Mouse (Mus musculus) thymus, postnatal 10 days (tissue): ENCODE measurements around the gene Edar.
A peak's percentile ranks its signal among the peaks of the same experiment; 100 is the strongest.
"Not testable (repeated sequence)": the region's sequence is repeated elsewhere in the genome, so short reads cannot be mapped to it uniquely, and the experiment has no call there.

Source experiments
- DNase-seq, 2 experiments: peaks; one replicate each; pipeline ENCODE4 v3.0.0; 2021; ENCODE audit warnings: low spot score in 2 of 2

The Edar gene

GRCm38 (mm10) chr10:58675533-58675932 is at the start of gene Edar:
Gene Edar, minus strand, starts transcription at chr10:58675654.
- peak; percentile 49 to 82 for DNase-seq

GRCm38 (mm10) chr10:58718110-58718509 is 42.7 kb upstream of the Edar start, which contains the start of gene Gm17542:
Gene Gm17542, minus strand, starts transcription at chr10:58718210.
- DNase-seq = not testable (repeated sequence)

DNA sequence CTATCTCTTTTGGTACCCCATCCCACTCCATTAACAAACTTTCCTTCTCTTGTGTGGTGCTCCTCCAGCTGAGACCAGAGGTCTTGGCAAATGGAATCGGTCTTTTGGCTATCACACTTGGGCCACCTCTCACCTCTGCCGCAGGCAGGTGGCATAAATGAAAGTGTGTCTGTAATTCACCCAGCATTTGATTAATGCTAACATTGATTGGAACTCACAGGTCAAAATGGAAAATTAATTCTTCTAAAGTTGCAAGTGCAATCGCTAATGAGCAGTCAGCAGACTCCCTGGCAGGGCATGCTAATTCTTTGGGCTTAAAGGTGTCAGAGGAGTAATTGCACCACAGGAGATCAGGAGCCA is 39.3 kb upstream of the Edar start:
- DNase-seq = no peak

DNA sequence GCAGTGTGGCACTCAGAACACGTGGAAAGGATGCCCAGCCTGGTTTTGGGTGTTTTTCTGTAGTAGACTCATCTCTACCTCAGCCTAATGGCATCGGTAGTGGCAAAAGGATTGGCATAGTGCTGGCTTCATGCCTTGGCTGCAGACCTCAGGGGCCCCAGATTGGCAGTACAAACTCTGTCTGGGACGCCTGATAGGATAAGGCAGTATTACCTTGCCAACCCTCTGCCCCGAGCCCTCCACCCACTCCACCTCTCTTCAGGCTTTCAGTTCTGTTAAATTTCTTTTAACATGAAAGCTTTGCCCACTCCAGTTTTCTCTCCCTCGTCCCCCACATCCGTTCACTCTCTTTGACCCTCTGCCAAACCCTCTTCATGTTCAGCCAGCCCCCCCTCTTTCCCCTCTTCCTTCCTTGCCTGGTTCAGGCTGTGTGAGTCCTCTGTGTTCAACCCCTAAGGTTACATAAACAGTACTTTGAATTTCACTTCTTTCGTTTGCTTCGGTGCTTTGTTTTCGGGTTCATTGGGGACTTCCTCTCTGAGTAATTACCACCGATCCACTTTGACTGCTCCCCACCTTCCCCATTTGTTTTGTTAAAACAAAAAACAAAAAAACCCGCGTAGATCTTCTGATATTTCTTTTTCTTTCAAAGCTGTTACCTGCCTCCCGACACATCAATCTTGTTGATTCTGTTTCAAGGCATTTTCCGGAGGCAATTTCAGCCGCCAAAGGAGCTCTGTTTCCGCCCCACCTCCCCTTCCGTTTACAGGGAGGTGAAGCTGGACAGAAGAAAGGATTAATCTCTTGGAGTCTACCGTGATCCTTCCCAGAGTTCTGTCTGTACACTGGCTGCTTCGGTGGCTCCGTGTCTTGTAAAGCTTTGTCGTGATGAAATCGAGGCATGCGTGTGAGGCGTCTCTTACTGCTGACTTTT is 38.7 kb upstream of the Edar start:
- DNase-seq = peak; percentile 6 to 12

DNA sequence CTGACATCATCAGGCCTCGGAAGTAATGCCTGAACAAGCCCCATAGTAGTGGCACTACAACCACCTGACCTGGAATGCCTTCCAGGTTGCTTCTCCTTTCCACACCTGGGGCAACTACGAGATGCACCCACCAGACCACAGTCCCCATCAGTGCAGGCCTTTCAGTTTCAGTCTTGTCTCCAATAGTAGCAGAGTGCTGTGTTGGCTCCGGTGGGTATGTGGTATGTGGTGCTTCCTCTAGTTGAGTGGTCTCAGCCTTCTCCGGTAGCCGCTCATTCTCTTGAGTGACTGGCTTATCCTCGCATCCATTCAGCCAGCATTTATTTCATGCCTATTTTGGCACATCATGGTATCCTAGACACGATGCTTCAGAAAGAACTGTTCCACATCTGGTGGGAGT is 37.8 kb upstream of the Edar start:
- no peak for DNase-seq

DNA sequence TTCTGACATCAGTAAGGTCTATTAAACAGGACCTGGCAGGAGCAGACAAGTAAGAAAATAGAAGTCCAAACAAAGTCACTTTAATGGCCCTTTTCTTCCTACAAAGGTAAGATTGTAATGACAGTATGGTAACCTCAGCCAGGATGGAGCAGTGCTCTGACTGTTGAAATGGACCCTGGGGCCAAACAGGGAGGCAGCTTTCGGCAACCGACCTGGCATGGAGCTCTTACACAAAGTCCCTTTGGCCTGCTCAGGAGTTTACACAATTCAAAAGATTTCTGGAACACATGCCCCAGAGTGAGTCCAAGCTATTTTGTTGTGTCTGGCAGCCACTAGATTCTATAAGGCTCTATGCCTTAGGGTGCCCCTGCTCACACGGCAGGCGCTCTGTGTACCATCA is 33.6 kb upstream of the Edar start:
- no peak for DNase-seq

DNA sequence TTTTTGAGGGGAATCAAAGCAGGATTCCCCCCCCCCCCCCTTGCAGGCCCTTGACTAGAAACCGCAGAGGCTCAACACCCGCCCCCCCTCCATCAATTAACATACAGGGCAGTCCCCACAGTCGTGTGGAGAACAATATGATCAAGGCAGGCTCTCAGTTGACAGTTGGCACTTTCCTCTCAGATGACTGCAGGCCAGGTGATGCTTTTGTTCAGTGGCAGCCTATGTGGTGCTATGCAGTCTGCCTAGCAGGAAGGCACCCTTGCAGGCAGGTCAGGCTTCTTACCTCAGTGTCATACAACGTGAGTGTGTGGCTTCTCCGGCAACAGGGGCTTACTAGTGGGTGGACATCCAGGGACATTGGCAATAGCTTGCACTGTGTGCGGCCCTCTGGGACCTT is 25.1 kb upstream of the Edar start:
- DNase-seq = no peak

DNA sequence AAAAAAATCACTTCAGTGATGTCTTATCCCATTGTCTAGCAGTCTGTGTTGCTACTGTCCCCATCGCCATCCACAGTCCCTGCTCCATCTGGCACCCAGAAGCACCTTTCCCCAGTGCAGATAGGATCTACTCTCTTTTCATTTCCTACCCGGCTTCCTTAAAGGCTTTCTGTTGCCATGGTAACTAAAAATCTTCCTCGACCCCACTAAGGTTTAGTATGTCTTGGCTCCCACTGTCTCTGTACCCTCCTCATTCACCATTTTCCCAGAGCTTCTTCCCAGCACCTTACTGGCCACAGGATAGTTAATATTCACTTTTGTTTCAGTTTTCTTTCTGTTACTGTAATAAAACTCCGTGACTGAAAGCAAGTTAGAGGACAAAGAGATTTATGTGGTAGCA is 24.7 kb upstream of the Edar start:
- DNase-seq = no peak

GRCm38 (mm10) chr10:58698955-58699354 is 23.5 kb upstream of the Edar start:
- no peak for DNase-seq

DNA sequence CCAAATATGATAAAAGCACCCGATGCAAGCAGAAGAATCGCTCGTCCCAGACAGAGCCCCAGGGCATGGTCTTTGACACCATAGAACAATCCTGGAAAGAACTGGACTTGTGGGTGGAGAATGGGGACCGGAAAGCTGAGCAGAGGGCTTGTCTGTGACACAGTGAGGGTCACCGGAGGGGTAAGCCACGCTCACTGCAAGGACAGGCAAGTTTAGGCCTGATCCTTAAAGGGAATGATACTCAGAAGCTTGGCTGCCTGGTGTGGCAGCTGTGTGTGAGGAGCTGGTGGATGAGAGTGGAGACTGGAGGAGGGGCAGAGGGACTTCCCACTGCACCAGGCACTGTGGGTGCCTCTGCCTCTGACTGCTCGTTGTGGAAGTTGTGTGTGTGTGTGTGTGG is 15.6 kb upstream of the Edar start:
- DNase-seq = no peak

GRCm38 (mm10) chr10:58679298-58679697 is 3.8 kb upstream of the Edar start:
- DNase-seq = no peak

GRCm38 (mm10) chr10:58673278-58674061 is 2.0 kb downstream of the Edar start:
- peak; percentile 20 to 69 for DNase-seq

GRCm38 (mm10) chr10:58672557-58673277 is 2.7 kb downstream of the Edar start:
- no peak for DNase-seq

GRCm38 (mm10) chr10:58663868-58664267 is 11.6 kb downstream of the Edar start:
- DNase-seq = no peak

- no peak for DNase-seq
Observed at GRCm38 (mm10) chr10:58663417-58663816, 12.0 kb downstream of the Edar start.

- no peak for DNase-seq
Observed at GRCm38 (mm10) chr10:58659268-58659986, 16.0 kb downstream of the Edar start.

- DNase-seq = no peak
Observed at GRCm38 (mm10) chr10:58657731-58658130, 17.7 kb downstream of the Edar start.

DNA sequence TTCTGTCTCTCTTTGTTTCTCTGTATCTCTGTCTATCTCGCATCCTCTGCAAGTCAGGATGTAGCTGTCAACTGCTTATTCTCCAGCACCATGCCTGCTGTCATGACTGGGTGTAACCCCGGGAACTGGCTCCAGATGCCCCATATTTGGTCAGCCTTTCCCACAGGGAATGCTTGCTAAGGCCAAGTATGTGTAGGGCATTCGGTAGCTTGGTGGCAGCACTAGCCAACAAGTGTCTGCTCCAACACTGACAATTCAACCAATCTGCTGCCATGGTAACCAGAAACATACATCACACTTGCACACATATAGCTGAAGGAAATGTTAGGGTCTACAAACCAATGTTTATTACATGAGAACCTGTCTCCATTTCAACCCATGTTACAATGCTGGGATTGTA is 21.8 kb downstream of the Edar start:
- no peak for DNase-seq

DNA sequence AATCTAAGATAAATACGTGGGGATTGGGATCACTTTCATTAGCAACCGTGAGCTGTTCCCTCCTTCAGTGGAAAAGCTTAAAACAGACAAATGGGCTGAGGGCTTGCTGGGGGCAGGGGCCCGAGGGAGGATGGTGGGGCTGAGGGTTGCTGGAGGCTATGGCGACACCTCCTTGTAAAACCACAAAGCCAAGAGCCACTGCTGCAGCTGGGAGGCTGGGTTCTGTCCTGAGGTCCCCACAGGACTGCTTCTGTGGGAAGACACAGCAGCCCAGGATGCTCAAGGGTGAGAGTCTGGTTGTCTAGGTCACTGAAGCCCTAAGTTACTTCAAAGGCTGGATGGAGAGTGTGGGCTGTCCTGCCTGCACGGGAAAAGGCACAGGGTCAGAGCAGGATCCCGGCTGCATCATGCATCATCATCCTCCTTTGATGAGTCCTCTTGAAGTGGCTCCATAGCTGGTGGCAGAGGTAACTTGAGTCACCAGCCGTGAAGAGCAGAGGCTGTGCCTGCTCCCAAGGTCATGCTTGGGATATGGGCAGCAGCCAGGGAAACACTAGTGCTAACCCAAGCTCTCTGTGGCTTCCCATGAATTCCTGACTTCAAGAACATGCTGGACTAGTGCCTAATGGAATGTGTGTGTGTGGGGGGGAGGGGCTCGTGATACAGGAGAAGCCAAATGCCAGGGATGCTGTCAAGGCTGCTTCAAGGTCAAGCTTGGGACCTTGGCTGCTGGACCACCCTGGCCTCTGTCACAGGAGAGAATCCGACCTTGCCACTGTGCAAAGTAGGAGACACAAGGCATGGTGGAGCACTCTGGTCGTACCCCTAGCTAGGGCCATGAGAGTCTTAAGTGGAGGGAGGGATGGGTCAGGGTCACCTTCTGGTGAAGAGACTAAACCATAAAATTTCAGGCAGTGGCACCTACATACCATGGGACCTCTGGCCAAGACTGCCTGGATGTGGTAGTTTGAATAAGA is 22.7 kb downstream of the Edar start:
- no peak for DNase-seq

GRCm38 (mm10) chr10:58652045-58652417 is 23.4 kb downstream of the Edar start:
- no peak for DNase-seq
